Comparison of ENCODE assay signal across 10 mouse cellular contexts in the genomic region with DNA sequence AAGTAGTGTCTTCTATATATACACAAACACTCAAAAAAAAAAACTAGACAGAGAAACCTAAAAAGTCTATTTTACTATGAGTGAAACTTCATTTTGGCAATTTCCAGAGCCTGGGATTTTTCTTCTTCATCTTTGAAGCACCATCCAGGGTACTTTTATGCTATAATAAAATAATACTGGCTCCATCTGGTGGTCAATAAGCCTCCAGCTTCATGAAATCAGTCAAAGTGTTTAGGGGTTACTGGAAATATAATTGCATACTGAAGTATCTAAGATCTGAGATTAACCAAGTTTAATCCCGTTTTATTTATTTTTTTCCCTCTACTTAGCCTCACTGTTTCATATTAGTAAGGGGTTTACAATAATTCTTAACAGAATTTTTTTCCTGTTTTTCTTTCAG.
DNase-seq lines count a peak whose midpoint lies in the region; TF ChIP-seq lines count a peak whose summit lies in the region.
"Had no signal": no experiment of that assay in that cellular context is flagged by ENCODE, and none has a peak within 500 bp of the region (broad histone marks: within the 10 kb centered on the region; RNA-seq: fewer than 3 reads in every experiment).

No protein-coding gene starts in this region.

- H3K9me3 ChIP-seq in heart, embryonic 10.5 days, result no peaks in the 10 kb centered on the region
- H3K9me3 ChIP-seq: midbrain, embryonic 12.5 days had no signal

- no peaks in the 10 kb centered on the region for H3K79me2 ChIP-seq in heart, adult 2 months (replicated peaks; ENCODE audit: control insufficient read depth, insufficient read depth, low read length)
- H3K79me2 ChIP-seq in liver, adult 2 months (ENCODE audit: control insufficient read depth, insufficient read depth, low read length), result no peaks in the 10 kb centered on the region

- H3K4me3 ChIP-seq in heart, adult 2 months, result no peak overlapping the region
- no peak overlapping the region for H3K4me3 ChIP-seq in heart, embryonic 10.5 days
- H3K4me3 ChIP-seq in liver, adult 2 months (ENCODE audit: insufficient read depth, low read depth, low read length), result no peak overlapping the region
- H3K4me3 ChIP-seq: embryonic facial prominence, embryonic 15.5 days; midbrain, embryonic 12.5 days had no signal

- no peaks in the 10 kb centered on the region for H3K4me1 ChIP-seq in heart, adult 2 months (ENCODE audit: control insufficient read depth, insufficient read depth, low read length)
- peaks cover 19% of the 10 kb centered on the region for H3K4me1 ChIP-seq in heart, embryonic 10.5 days
- H3K4me1 ChIP-seq in liver, adult 2 months (ENCODE audit: control insufficient read depth, insufficient read depth, low read length), result no peaks in the 10 kb centered on the region
- H3K4me1 ChIP-seq: embryonic facial prominence, embryonic 15.5 days had no signal

- TF ChIP-seq POLR2A in heart, adult 2 months (IDR thresholded peaks at IDR 0.05; ENCODE audit: insufficient read depth, low read depth, low read length), result no peak
- TF ChIP-seq POLR2A in liver, adult 2 months (IDR thresholded peaks at IDR 0.05; ENCODE audit: extremely low read depth, insufficient read depth, low read length), result no peak
- no peak for TF ChIP-seq POLR2A in brain, embryonic 14.5 days (IDR thresholded peaks at IDR 0.05; ENCODE audit: borderline replicate concordance, extremely low read depth, insufficient read depth, insufficient read length, poor library complexity, severe bottlenecking)

- H3K9ac ChIP-seq in heart, adult 2 months (ENCODE audit: low read depth, low read length), result no peak overlapping the region
- no peak overlapping the region for H3K9ac ChIP-seq in liver, adult 2 months (ENCODE audit: low read depth, low read length)
- H3K9ac ChIP-seq: embryonic facial prominence, embryonic 15.5 days; midbrain, embryonic 12.5 days had no signal

- DNase-seq in heart, adult 2 months, result no peak
- DNase-seq in heart, embryonic 10.5 days (ENCODE audit: low spot score), result no peak
- DNase-seq in liver, adult 2 months (ENCODE audit: extremely low read depth, low read depth, low spot score), result peak; percentile 43
- no peak for DNase-seq in liver
- DNase-seq in brain, embryonic 14.5 days (ENCODE audit: low read depth), result peak; percentile 65
- peak; percentile 23 for DNase-seq in retina, postnatal 7 days (ENCODE audit: low read depth, low spot score)
- DNase-seq in thymus, postnatal 10 days (ENCODE audit: low spot score in 2 of 2), result no peak
- DNase-seq in yolk sac, embryonic 10.5 days (ENCODE audit: low spot score), result no peak

- intact Hi-C loops in heart, adult 2 months (cut with DNase I), result loop anchor here (1.0 to 10.0 kb wide), 3 partner anchors 108 to 396 kb away; no protein-coding TSS in a partner anchor

- H3K36me3 ChIP-seq in heart, adult 2 months (ENCODE audit: control insufficient read depth, insufficient read depth, low read length), result no peaks in the 10 kb centered on the region
- H3K36me3 ChIP-seq in heart, embryonic 10.5 days, result peaks cover 12% of the 10 kb centered on the region; the same call in 1 of the 2 replicates
- H3K36me3 ChIP-seq in liver, adult 2 months (ENCODE audit: control insufficient read depth, insufficient read depth, low read length), result no peaks in the 10 kb centered on the region
- H3K36me3 ChIP-seq: embryonic facial prominence, embryonic 15.5 days; midbrain, embryonic 12.5 days had no signal

- H3K27me3 ChIP-seq in heart, adult 2 months (ENCODE audit: control insufficient read depth, insufficient read depth, low read length), result no peaks in the 10 kb centered on the region
- H3K27me3 ChIP-seq in heart, embryonic 10.5 days (ENCODE audit: insufficient read depth, poor library complexity, severe bottlenecking), result no peaks in the 10 kb centered on the region
- H3K27me3 ChIP-seq in liver, adult 2 months (ENCODE audit: control insufficient read depth, insufficient read depth, low read length), result no peaks in the 10 kb centered on the region
- H3K27me3 ChIP-seq: embryonic facial prominence, embryonic 15.5 days; midbrain, embryonic 12.5 days had no signal

- H3K27ac ChIP-seq in heart, adult 2 months, result no peak overlapping the region
- H3K27ac ChIP-seq in heart, embryonic 10.5 days, result no peak overlapping the region
- H3K27ac ChIP-seq in liver, adult 2 months (replicated peaks; ENCODE audit: insufficient read depth, low read depth, low read length), result no peak overlapping the region
- H3K27ac ChIP-seq: embryonic facial prominence, embryonic 15.5 days; midbrain, embryonic 12.5 days had no signal

- no peak for TF ChIP-seq EP300 in heart, adult 2 months (IDR thresholded peaks at IDR 0.05; ENCODE audit: insufficient read depth, low read depth, low read length)

- TF ChIP-seq CTCF in heart, adult 2 months (IDR thresholded peaks at IDR 0.05), result peak; percentile 79
- no peak for TF ChIP-seq CTCF in liver, adult 2 months (IDR thresholded peaks at IDR 0.05; ENCODE audit: low read depth, low read length)
- TF ChIP-seq CTCF in brain, embryonic 14.5 days (IDR thresholded peaks at IDR 0.05; ENCODE audit: borderline replicate concordance, extremely low read depth, insufficient read depth, insufficient read length), result no peak

- WGBS in heart, adult 2 months, result 31% methylated on average over 1 of the region's 1 CpGs
- WGBS in heart, embryonic 10.5 days, result 54% methylated on average over 1 of the region's 1 CpGs
- 58% methylated on average over 1 of the region's 1 CpGs for WGBS in liver, adult 2 months

Comparison
In these comparisons a context has a peak if more than half of its experiments do, and no peak if none do; other contexts are left out.
1. DNase-seq: peak in liver, adult 2 months (single experiment), brain, embryonic 14.5 days (single experiment) and retina, postnatal 7 days (single experiment); none in heart, adult 2 months (0 of 2), heart, embryonic 10.5 days (single experiment), liver (single experiment), thymus, postnatal 10 days (0 of 2) and yolk sac, embryonic 10.5 days (single experiment).